In genomic region chr2:165475850-165476249, GRCm38 (mm10) we compare ENCODE assay signal across 19 mouse cellular contexts. TPM values are rescaled to one million over a fixed set of nuclear protein-coding genes. Genes with fewer than 3 reads are reported as not detected.
"Had no signal": no experiment of that assay in that cellular context is flagged by ENCODE, and none has a peak within 500 bp of the region (broad histone marks: within the 10 kb centered on the region; RNA-seq: fewer than 3 reads in every experiment).

No protein-coding gene starts in this region.

- H3K36me3 ChIP-seq: midbrain, embryonic 12.5 days; neural tube, embryonic 13.5 days; neural tube, embryonic 15.5 days had no signal

- H3K4me2 ChIP-seq: lung, embryonic 14.5 days; midbrain, embryonic 12.5 days; neural tube, embryonic 13.5 days; neural tube, embryonic 15.5 days had no signal

- H3K27ac ChIP-seq: midbrain, embryonic 12.5 days; neural tube, embryonic 13.5 days; neural tube, embryonic 15.5 days had no signal

- H3K4me3 ChIP-seq: midbrain, embryonic 12.5 days; myocyte; neural tube, embryonic 13.5 days; neural tube, embryonic 15.5 days had no signal

- H3K9me3 ChIP-seq: midbrain, embryonic 12.5 days; neural tube, embryonic 13.5 days; neural tube, embryonic 15.5 days had no signal

- H3K9ac ChIP-seq: lung, embryonic 14.5 days; midbrain, embryonic 12.5 days; neural tube, embryonic 13.5 days; neural tube, embryonic 15.5 days had no signal

- DNase-seq: lung, adult 18-20 months; lung, embryonic 14.5 days; lung, postnatal 10 days; lung, postnatal 4 days; midbrain, embryonic 14.5 days; retina, postnatal 1 day; right cerebral cortex, adult 18-20 months; right cerebral cortex, postnatal 25 days; right cerebral cortex, postnatal 4 days; spleen, adult 18-20 months; thymus, adult 18-20 months; thymus, postnatal 14 days; thymus, postnatal 36 days had no signal

RNA-seq across cellular contexts. Expression of gene Slc13a3, which starts 2.8 kb away (rescaled TPM):
- total RNA-seq: megakaryocyte-erythroid progenitor cell, adult 5-6 weeks had no signal

RNA-seq across cellular contexts. Expression of gene Slc2a10, which starts 27.7 kb away (rescaled TPM):
- total RNA-seq: megakaryocyte, adult 5-6 weeks; megakaryocyte-erythroid progenitor cell, adult 5-6 weeks had no signal
